Mouse (Mus musculus) olfactory bulb, adult 2 months (tissue): Measurements from ENCODE around the gene Alkbh5.

Experiments used
- CTCF ChIP-seq: fragments of 200-500 bp; IDR thresholded peaks from 2 replicates; pipeline ENCODE4 v1.5.1; 2012; ENCODE audit warnings: low read depth, mild to moderate bottlenecking, low read length, moderate library complexity; ENCODE audit not compliant: insufficient read depth
- POLR2A ChIP-seq: fragments of 200-500 bp; IDR thresholded peaks from 2 replicates; pipeline ENCODE4 v1.6.1; 2012; ENCODE audit warnings: mild to moderate bottlenecking, low read depth, low read length, moderate library complexity; ENCODE audit not compliant: insufficient read depth

GRCm38 (mm10) chr11:60540761-60541160 is 4.6 kb downstream of the Alkbh5 start:
- no peak for TF ChIP-seq CTCF
- no peak for TF ChIP-seq POLR2A
